Mouse (Mus musculus) embryonic facial prominence, embryonic 13.5 days (tissue): Measurements from ENCODE around the gene Tsen15. TPM values are rescaled to one million over a fixed set of nuclear protein-coding genes. Genes with fewer than 3 reads are reported as not detected.

Experiments
- ATAC-seq: fragments of 200-750 bp; cut with Nextera tagmentation; 2 replicates; pipeline ENCODE4 v1.8.0; 2017; ENCODE audit warnings: low read depth; ENCODE audit not compliant: insufficient number of reproducible peaks, insufficient read depth, low FRiP score, low TSS enrichment
- H3K27ac ChIP-seq: fragments of 300-500 bp; sonication (generic); 2 replicates; pipeline ENCODE4 v1.5.1; 2015; ENCODE audit warnings: moderate library complexity, mild to moderate bottlenecking, inconsistent platforms
- H3K27me3 ChIP-seq: fragments of 300-500 bp; sonication (generic); 2 replicates; pipeline ENCODE4 v1.6.1; 2015; ENCODE audit warnings: mild to moderate bottlenecking, inconsistent platforms
- H3K36me3 ChIP-seq: fragments of 300-500 bp; sonication (generic); 2 replicates; pipeline ENCODE4 v1.6.1; 2015; ENCODE audit warnings: mild to moderate bottlenecking, inconsistent platforms
- H3K4me1 ChIP-seq: fragments of 300-500 bp; sonication (generic); 2 replicates; pipeline ENCODE4 v1.6.1; 2015; ENCODE audit warnings: inconsistent platforms
- H3K4me2 ChIP-seq: fragments of 300-500 bp; sonication (generic); 2 replicates; pipeline ENCODE4 v1.6.1; 2015; ENCODE audit warnings: moderate library complexity, mild to moderate bottlenecking, inconsistent platforms
- H3K4me3 ChIP-seq: fragments of 300-500 bp; sonication (generic); 2 replicates; pipeline ENCODE4 v1.5.1; 2015; ENCODE audit warnings: mild to moderate bottlenecking, inconsistent platforms
- H3K9ac ChIP-seq: fragments of 300-500 bp; sonication (generic); 2 replicates; pipeline ENCODE4 v1.6.1; 2015; ENCODE audit warnings: mild to moderate bottlenecking, inconsistent platforms
- H3K9me3 ChIP-seq: fragments of 300-500 bp; sonication (generic); 2 replicates; pipeline ENCODE4 v1.6.1; 2016; ENCODE audit warnings: inconsistent platforms
- WGBS: fragments of 180-500 bp; shearing (Covaris S2); methylation state at CpG from one replicate; pipeline ENCODE4 v1.1.7; 2015; ENCODE audit warnings: mixed read lengths; 5-methylcytosine and 5-hydroxymethylcytosine counted together
- polyA plus RNA-seq: library from polyadenylated mRNA; unstranded; fragments of >200 nt; fragmentation: Nextera tagmentation; extraction: Ambion mirVana; gene quantifications from 2 replicates; pipeline ENCODE4 v1.2.1, GENCODE M21; 2015

Tsen15 gene
- polyA plus RNA-seq: 79.5 and 102 TPM in 2 replicates

GRCm38 (mm10) chr1:152386188-152386835, at the start of gene Tsen15:
TSS of gene Tsen15 (minus strand) at chr1:152386688.
- ATAC-seq: peak; percentile 89
- Histone ChIP-seq H3K36me3 (peaks cover 12% of the 10 kb centered on the region), H3K9ac (peak within 1 kb of the TSS; percentile 89), H3K27me3 (no peaks in the 10 kb centered on the region), H3K4me2 (peak within 1 kb of the TSS; percentile 76), H3K4me1 (peaks cover 3% of the 10 kb centered on the region; the same call in 1 of the 2 replicates), H3K4me3 (peak within 1 kb of the TSS; percentile 92), H3K9me3 (no peaks in the 10 kb centered on the region), H3K27ac (peak within 1 kb of the TSS; percentile 28; the same call in 1 of the 2 replicates)
- WGBS: under 1% methylated on average over 57 of the region's 57 CpGs

GRCm38 (mm10) chr1:152434166-152434565, 47.7 kb upstream of the Tsen15 start:
- WGBS: 79% methylated on average over 4 of the region's 4 CpGs

GRCm38 (mm10) chr1:152429805-152430204, 43.3 kb upstream of the Tsen15 start:
- Histone ChIP-seq H3K27me3 (no peaks in the 10 kb centered on the region), H3K4me1 (no peaks in the 10 kb centered on the region), H3K4me3 (no peak overlapping the region), H3K9me3 (no peaks in the 10 kb centered on the region; the same call in 1 of the 2 replicates), H3K4me2 (no peak overlapping the region), H3K36me3 (no peaks in the 10 kb centered on the region), H3K9ac (no peak overlapping the region), H3K27ac (no peak overlapping the region)
- no peak for ATAC-seq
- 89% methylated on average over 7 of the region's 7 CpGs for WGBS

More at GRCm38 (mm10) chr1:152434166-152434565, 47.7 kb upstream of the Tsen15 start:
- H3K4me2 ChIP-seq: no peak overlapping the region
- no peaks in the 10 kb centered on the region for H3K27me3 ChIP-seq
- no peaks in the 10 kb centered on the region for H3K36me3 ChIP-seq
- H3K4me1 ChIP-seq: no peaks in the 10 kb centered on the region
- H3K9ac ChIP-seq: no peak overlapping the region
- no peak for ATAC-seq
- H3K27ac ChIP-seq: no peak overlapping the region
- H3K9me3 ChIP-seq: no peaks in the 10 kb centered on the region
- H3K4me3 ChIP-seq: no peak overlapping the region

GRCm38 (mm10) chr1:152427912-152428581, 41.6 kb upstream of the Tsen15 start:
- Histone ChIP-seq H3K9ac (no peak overlapping the region), H3K27me3 (no peaks in the 10 kb centered on the region), H3K36me3 (no peaks in the 10 kb centered on the region), H3K4me2 (no peak overlapping the region), H3K27ac (no peak overlapping the region), H3K4me3 (no peak overlapping the region), H3K4me1 (no peaks in the 10 kb centered on the region), H3K9me3 (no peaks in the 10 kb centered on the region; the same call in 1 of the 2 replicates)
- 68% methylated on average over 12 of the region's 12 CpGs for WGBS
- no peak for ATAC-seq

- no peak for ATAC-seq
- H3K4me2 ChIP-seq: no peak overlapping the region
- H3K27ac ChIP-seq: no peak overlapping the region
- H3K27me3 ChIP-seq: no peaks in the 10 kb centered on the region
- no peak overlapping the region for H3K4me3 ChIP-seq
- H3K9me3 ChIP-seq: no peaks in the 10 kb centered on the region; the same call in 1 of the 2 replicates
- WGBS: 80% methylated on average over 3 of the region's 3 CpGs
- no peaks in the 10 kb centered on the region for H3K36me3 ChIP-seq
- no peaks in the 10 kb centered on the region for H3K4me1 ChIP-seq
- H3K9ac ChIP-seq: no peak overlapping the region
Observed at GRCm38 (mm10) chr1:152423052-152423451, 36.6 kb upstream of the Tsen15 start.

GRCm38 (mm10) chr1:152422295-152422694, 35.8 kb upstream of the Tsen15 start:
- WGBS: 76% methylated on average over 3 of the region's 3 CpGs
- Histone ChIP-seq H3K4me2 (no peak overlapping the region), H3K27me3 (no peaks in the 10 kb centered on the region), H3K27ac (no peak overlapping the region), H3K9me3 (no peaks in the 10 kb centered on the region; the same call in 1 of the 2 replicates), H3K36me3 (no peaks in the 10 kb centered on the region), H3K4me1 (0 out of 2 replicates have a peak, but pooled peaks cover 6% of the 10 kb centered on the region), H3K9ac (no peak overlapping the region), H3K4me3 (no peak overlapping the region)
- ATAC-seq: no peak

- H3K9ac ChIP-seq: no peak overlapping the region
- H3K4me2 ChIP-seq: no peak overlapping the region
- H3K27me3 ChIP-seq: no peaks in the 10 kb centered on the region
- no peak overlapping the region for H3K27ac ChIP-seq
- WGBS: 42% methylated on average over 5 of the region's 5 CpGs
- H3K4me1 ChIP-seq: peaks cover 18% of the 10 kb centered on the region
- ATAC-seq: no peak
- no peaks in the 10 kb centered on the region; the same call in 1 of the 2 replicates for H3K9me3 ChIP-seq
- no peak overlapping the region for H3K4me3 ChIP-seq
- no peaks in the 10 kb centered on the region for H3K36me3 ChIP-seq
Observed at GRCm38 (mm10) chr1:152417602-152418001, 31.1 kb upstream of the Tsen15 start.

- Histone ChIP-seq H3K9ac (no peak overlapping the region), H3K9me3 (peaks cover 5% of the 10 kb centered on the region), H3K27me3 (no peaks in the 10 kb centered on the region), H3K27ac (no peak overlapping the region), H3K4me3 (no peak overlapping the region), H3K36me3 (no peaks in the 10 kb centered on the region), H3K4me1 (peaks cover 18% of the 10 kb centered on the region), H3K4me2 (no peak overlapping the region)
- ATAC-seq: no peak
- 88% methylated on average over 13 of the region's 13 CpGs for WGBS
Observed at GRCm38 (mm10) chr1:152416306-152416904, 29.9 kb upstream of the Tsen15 start.

- peaks cover 5% of the 10 kb centered on the region for H3K9me3 ChIP-seq
- ATAC-seq: no peak
- no peak overlapping the region for H3K27ac ChIP-seq
- H3K9ac ChIP-seq: no peak overlapping the region
- peaks cover 18% of the 10 kb centered on the region for H3K4me1 ChIP-seq
- no peaks in the 10 kb centered on the region for H3K27me3 ChIP-seq
- WGBS: 68% methylated on average over 10 of the region's 10 CpGs
- H3K36me3 ChIP-seq: no peaks in the 10 kb centered on the region
- H3K4me2 ChIP-seq: no peak overlapping the region
- H3K4me3 ChIP-seq: no peak overlapping the region
Observed at GRCm38 (mm10) chr1:152414451-152414850, 28.0 kb upstream of the Tsen15 start.

- no peak overlapping the region for H3K4me2 ChIP-seq
- peaks cover 18% of the 10 kb centered on the region for H3K4me1 ChIP-seq
- no peak for ATAC-seq
- peaks cover 5% of the 10 kb centered on the region for H3K9me3 ChIP-seq
- H3K27me3 ChIP-seq: no peaks in the 10 kb centered on the region
- no peak overlapping the region for H3K27ac ChIP-seq
- no peaks in the 10 kb centered on the region for H3K36me3 ChIP-seq
- no peak overlapping the region for H3K9ac ChIP-seq
- H3K4me3 ChIP-seq: no peak overlapping the region
- WGBS: 67% methylated on average over 1 of the region's 1 CpGs
Observed at GRCm38 (mm10) chr1:152413961-152414360, 27.5 kb upstream of the Tsen15 start.

- H3K4me2 ChIP-seq: no peak overlapping the region
Observed at GRCm38 (mm10) chr1:152413116-152413515, 26.6 kb upstream of the Tsen15 start.

More at GRCm38 (mm10) chr1:152413116-152413515, 26.6 kb upstream of the Tsen15 start:
- 92% methylated on average over 2 of the region's 2 CpGs for WGBS
- Histone ChIP-seq H3K27me3 (no peaks in the 10 kb centered on the region), H3K9ac (no peak overlapping the region), H3K36me3 (no peaks in the 10 kb centered on the region), H3K9me3 (peaks cover 5% of the 10 kb centered on the region), H3K4me1 (peaks cover 18% of the 10 kb centered on the region), H3K4me3 (no peak overlapping the region), H3K27ac (no peak overlapping the region)
- no peak for ATAC-seq
